Mouse (Mus musculus): ENCODE measurements around the gene Arid3a. TPM values are rescaled to one million over a fixed set of nuclear protein-coding genes. Genes with fewer than 3 reads are reported as not detected.

Arid3a gene
- total and polyA plus RNA-seq, 3 experiments: 48.4 to 114 (median 94.4) TPM

DNA sequence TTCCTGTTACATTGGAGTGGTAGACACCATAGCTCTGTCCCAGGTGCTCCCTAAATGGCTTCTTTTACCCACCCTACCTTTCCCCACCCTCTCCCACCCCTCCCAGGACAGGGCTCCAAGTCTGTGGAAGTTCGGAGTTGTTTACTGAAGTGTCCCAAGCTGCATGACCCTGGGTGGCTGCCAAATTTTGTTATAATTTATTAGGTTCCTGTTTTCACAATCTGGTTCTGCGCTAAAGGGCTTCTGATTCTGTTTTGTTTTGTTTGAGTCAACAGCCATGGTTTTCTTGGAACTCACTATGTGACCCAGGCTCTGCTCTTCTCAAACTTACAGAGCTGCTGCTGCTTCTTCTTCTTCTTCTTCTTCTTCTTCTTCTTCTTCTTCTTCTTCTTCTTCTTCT, 37.5 kb upstream of the Arid3a start:
- Histone ChIP-seq H3K36me3 (replicated peaks in 1 of 2; ENCODE audit: control insufficient read depth in 1 of 2, insufficient read depth in 1 of 2, low read length in 1 of 2) (peaks cover 0 to 10% of the 10 kb centered on the region in 2 experiments), H3K79me2 (replicated peaks; ENCODE audit: control insufficient read depth, extremely low read depth, insufficient read depth, poor library complexity, severe bottlenecking) (no peaks in the 10 kb centered on the region), H3K9ac (ENCODE audit: insufficient read depth, low read depth) (no peak overlapping the region), H3K4me1 (ENCODE audit: control insufficient read depth in 1 of 2, insufficient read depth in 2 of 2) (peaks cover 0 to 16% of the 10 kb centered on the region in 2 experiments; a peak in 3 of 4 replicates), H3K4me3 (replicated peaks in 1 of 3; ENCODE audit: low read depth in 2 of 3, low read length in 2 of 3, poor library complexity in 1 of 3) (no peak overlapping the region), H3K27me3 (replicated peaks) (peaks cover 16% of the 10 kb centered on the region), H3K9me3 (replicated peaks; ENCODE audit: low read length) (no peaks in the 10 kb centered on the region), H3K27ac (ENCODE audit: insufficient read depth, low read depth) (no peak overlapping the region), H3K4me2 (ENCODE audit: insufficient read depth, low read depth, poor library complexity, severe bottlenecking) (no peak overlapping the region)
- TF ChIP-seq ELF1 (IDR thresholded peaks at IDR 0.05; ENCODE audit: low read depth, low read length): no peak
- TF ChIP-seq JUND (conservative IDR thresholded peaks at IDR 0.05; ENCODE audit: low read depth, low read length): no peak
- TF ChIP-seq RCOR1 (conservative IDR thresholded peaks at IDR 0.05; ENCODE audit: low read depth, low read length): no peak
- no peak for TF ChIP-seq IRF4 (IDR thresholded peaks at IDR 0.05; ENCODE audit: low read depth, low read length)
- no peak for TF ChIP-seq NELFE (IDR thresholded peaks at IDR 0.05; ENCODE audit: low read depth, low read length)
- no peak for TF ChIP-seq MYC (IDR thresholded peaks at IDR 0.05; ENCODE audit: low read depth, low read length)
- no peak for TF ChIP-seq USF1 (IDR thresholded peaks at IDR 0.05; ENCODE audit: low read depth, low read length)
- TF ChIP-seq MAZ (IDR thresholded peaks at IDR 0.05; ENCODE audit: low read depth, low read length): no peak
- no peak for TF ChIP-seq SIN3A (IDR thresholded peaks at IDR 0.05; ENCODE audit: low read length)
- no peak for TF ChIP-seq PAX5 (IDR thresholded peaks at IDR 0.05; ENCODE audit: low read length)
- no peak for TF ChIP-seq POLR2A (IDR thresholded peaks at IDR 0.05; ENCODE audit: low read depth, low read length)
- no peak for TF ChIP-seq CTCF (conservative IDR thresholded peaks at IDR 0.05 in 1 of 2, IDR thresholded peaks at IDR 0.05 in 1 of 2; ENCODE audit: low read depth in 2 of 2, low read length in 2 of 2)
- TF ChIP-seq ZC3H11A (IDR thresholded peaks at IDR 0.05; ENCODE audit: low read depth, low read length): no peak
- TF ChIP-seq ZKSCAN1 (IDR thresholded peaks at IDR 0.05; ENCODE audit: borderline replicate concordance, low read depth, low read length): no peak
- TF ChIP-seq E2F4 (IDR thresholded peaks at IDR 0.05; ENCODE audit: insufficient replicate concordance, low read depth, low read length): no peak
- no peak for TF ChIP-seq MXI1 (IDR thresholded peaks at IDR 0.05; ENCODE audit: low read depth, low read length)
- DNase-seq (ENCODE audit: extremely low read depth): no peak
- dilution Hi-C loops (cut with MboI; ENCODE audit: extremely low pct_ligation_motif_present, extremely low pct_unique_long_range_greater_than_20kb, low sequenced_read_pairs): no loop called here
- in situ Hi-C loops (cut with MboI; ENCODE audit: low pct_ligation_motif_present, low pct_unique_long_range_greater_than_20kb, low sequenced_read_pairs): no loop called here

DNA sequence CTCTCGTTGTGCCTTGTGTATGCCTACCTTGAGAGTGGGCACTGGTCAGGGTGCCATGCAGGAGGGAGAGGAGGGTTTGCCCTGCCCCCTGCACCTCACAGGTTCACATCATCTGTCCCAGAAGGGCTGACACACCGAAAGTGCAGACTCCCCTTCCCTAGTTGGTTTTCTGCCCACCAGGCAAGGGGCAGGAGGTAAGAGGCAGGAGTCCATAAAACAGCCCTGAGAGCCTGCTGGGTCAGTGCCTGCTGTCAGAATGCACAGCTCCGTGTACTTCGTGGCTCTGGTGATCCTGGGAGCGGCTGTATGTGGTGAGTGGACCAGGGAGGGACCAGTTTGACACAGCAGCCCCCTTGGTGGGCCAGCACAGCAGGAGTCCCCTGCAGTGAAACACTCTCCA, 36.2 kb upstream of the Arid3a start, which contains the start of gene Cfd:
TSS of gene Cfd (plus strand) at position 184 of the 400 bp plus-strand sequence.
- H3K9me3 ChIP-seq (replicated peaks; ENCODE audit: low read length): no peaks in the 10 kb centered on the region
- H3K4me1 ChIP-seq (ENCODE audit: control insufficient read depth in 1 of 2, insufficient read depth in 2 of 2): peaks cover 0 to 24% of the 10 kb centered on the region in 2 experiments; a peak in 3 of 4 replicates
- no peak within 1 kb of the TSS for H3K4me2 ChIP-seq (ENCODE audit: insufficient read depth, low read depth, poor library complexity, severe bottlenecking)
- in situ Hi-C loops (cut with MboI; ENCODE audit: low pct_ligation_motif_present, low pct_unique_long_range_greater_than_20kb, low sequenced_read_pairs) (loop anchor here (5.0 kb wide), 1 partner anchor 37 kb away; the partner anchor contains the start of gene Arid3a), dilution Hi-C loops (cut with MboI; ENCODE audit: extremely low pct_ligation_motif_present, extremely low pct_unique_long_range_greater_than_20kb, low sequenced_read_pairs) (no loop called here)
- peaks cover 7 to 19% of the 10 kb centered on the region in 2 experiments for H3K36me3 ChIP-seq (replicated peaks in 1 of 2; ENCODE audit: control insufficient read depth in 1 of 2, insufficient read depth in 1 of 2, low read length in 1 of 2)
- H3K79me2 ChIP-seq (replicated peaks; ENCODE audit: control insufficient read depth, extremely low read depth, insufficient read depth, poor library complexity, severe bottlenecking): no peaks in the 10 kb centered on the region
- DNase-seq (ENCODE audit: extremely low read depth): no peak
- H3K9ac ChIP-seq (ENCODE audit: insufficient read depth, low read depth): no peak within 1 kb of the TSS
- no peak within 1 kb of the TSS for H3K4me3 ChIP-seq (replicated peaks in 1 of 3; ENCODE audit: low read depth in 2 of 3, low read length in 2 of 3, poor library complexity in 1 of 3)
- TF ChIP-seq HCFC1 (IDR thresholded peaks at IDR 0.05; ENCODE audit: low read depth, low read length) (no peak), TBP (conservative IDR thresholded peaks at IDR 0.05; ENCODE audit: low read depth, low read length) (no peak), ELF1 (IDR thresholded peaks at IDR 0.05; ENCODE audit: low read depth, low read length) (no peak), MXI1 (IDR thresholded peaks at IDR 0.05; ENCODE audit: low read depth, low read length) (no peak)
- H3K27me3 ChIP-seq (replicated peaks): peaks cover 16% of the 10 kb centered on the region
- no peak within 1 kb of the TSS for H3K27ac ChIP-seq (ENCODE audit: insufficient read depth, low read depth)
